Mouse (Mus musculus): ENCODE measurements around the gene Ipmk.
A peak's percentile ranks its signal among the peaks of the same experiment; 100 is the strongest.

- TF ChIP-seq CTCF (IDR thresholded peaks at IDR 0.05; ENCODE audit: borderline replicate concordance, extremely low read depth, insufficient read depth, insufficient read length) (peak; percentile 36; the same call in 1 of the 2 replicates), POLR2A (IDR thresholded peaks at IDR 0.05; ENCODE audit: borderline replicate concordance, extremely low read depth, insufficient read depth, insufficient read length, poor library complexity, severe bottlenecking) (no peak)
Observed at GRCm38 (mm10) chr10:71342030-71342805, 5.3 kb upstream of the Ipmk start.
